Mouse (Mus musculus): ENCODE measurements at regions not wholly inside any gene's neighbourhood (a gene's known extent, or its start where the extent isn't known, plus 50 kb on each side); places are given as distances from the start of the nearest gene placed in this dataset.

GRCm38 (mm10) chr7:133232889-133233441 lies 108.8 kb upstream of the Ctbp2 start:
- DNase-seq (ENCODE audit: low spot score in 2 of 2) = no peak

GRCm38 (mm10) chr7:133230806-133231205 lies 106.7 kb upstream of the Ctbp2 start:
- DNase-seq (ENCODE audit: low spot score in 2 of 2) = no peak

- DNase-seq (ENCODE audit: low spot score in 2 of 2) = no peak
Observed at GRCm38 (mm10) chr7:133223948-133224652, 99.9 kb upstream of the Ctbp2 start.

GRCm38 (mm10) chr7:133212328-133212727 lies 88.2 kb upstream of the Ctbp2 start:
- DNase-seq (ENCODE audit: low spot score in 2 of 2) = no peak

DNA sequence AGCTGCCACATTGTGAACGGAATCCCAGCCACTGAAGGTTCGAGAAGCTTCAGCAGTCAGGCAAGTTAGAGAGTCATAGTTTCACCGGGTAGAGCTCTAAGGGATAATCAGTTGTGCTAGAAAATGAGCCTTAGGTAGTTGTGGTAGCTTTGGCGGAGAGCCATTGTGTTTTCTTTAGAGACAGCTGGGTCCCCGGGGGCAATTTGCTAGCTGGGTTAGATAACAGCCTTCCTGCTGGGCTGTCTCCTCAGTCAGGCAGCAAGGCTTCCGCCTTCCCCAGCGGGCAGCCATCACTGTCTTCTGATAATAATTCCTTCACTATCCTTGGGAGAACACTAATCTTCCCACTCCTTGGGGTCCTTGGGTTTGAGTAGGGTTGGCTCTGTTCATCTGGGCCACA lies 81.5 kb upstream of the Ctbp2 start:
- no peak for DNase-seq (ENCODE audit: low spot score in 2 of 2)

DNA sequence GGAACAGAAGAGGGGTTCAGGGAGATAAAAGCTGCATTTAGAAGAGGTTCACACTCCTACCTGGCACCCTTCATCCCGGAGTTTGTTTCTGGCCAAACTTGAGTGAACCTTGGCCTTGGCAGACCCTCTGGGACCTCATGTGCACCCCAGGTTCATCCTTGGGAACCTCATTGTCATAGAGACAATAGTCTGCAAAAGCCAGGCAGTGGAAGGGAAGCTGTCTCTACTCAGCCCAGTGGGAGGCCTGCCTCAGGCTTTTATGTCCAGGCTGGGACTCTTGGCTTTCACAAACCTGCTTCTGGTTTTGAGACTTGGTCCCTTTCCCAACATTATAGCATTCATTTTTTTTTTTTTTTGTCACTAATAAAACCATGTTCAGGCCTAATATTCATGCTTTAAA lies 80.3 kb upstream of the Ctbp2 start:
- no peak for DNase-seq (ENCODE audit: low spot score in 2 of 2)

DNA sequence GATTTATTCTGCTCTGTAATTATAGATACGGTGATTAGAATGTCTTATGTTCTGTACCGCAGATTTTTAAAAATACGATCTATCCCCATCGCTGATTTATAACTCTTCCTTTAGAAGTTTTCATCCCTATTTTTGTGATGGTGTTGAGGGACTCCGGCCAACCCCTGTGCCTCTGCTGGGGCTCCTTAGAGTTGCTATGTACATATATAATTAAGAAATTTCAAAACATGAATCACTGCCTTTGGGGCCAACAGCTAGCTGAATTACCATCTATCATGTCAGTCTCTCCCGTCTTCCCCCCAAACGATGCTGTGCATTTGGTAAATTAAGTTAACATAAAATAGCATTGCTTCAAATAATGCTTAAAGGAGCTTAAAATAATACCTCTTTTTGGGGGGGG lies 79.8 kb upstream of the Ctbp2 start:
- DNase-seq (ENCODE audit: low spot score in 2 of 2) = no peak

- DNase-seq (ENCODE audit: low spot score in 2 of 2) = no peak
Observed at GRCm38 (mm10) chr7:133202092-133202880, 78.1 kb upstream of the Ctbp2 start.

DNA sequence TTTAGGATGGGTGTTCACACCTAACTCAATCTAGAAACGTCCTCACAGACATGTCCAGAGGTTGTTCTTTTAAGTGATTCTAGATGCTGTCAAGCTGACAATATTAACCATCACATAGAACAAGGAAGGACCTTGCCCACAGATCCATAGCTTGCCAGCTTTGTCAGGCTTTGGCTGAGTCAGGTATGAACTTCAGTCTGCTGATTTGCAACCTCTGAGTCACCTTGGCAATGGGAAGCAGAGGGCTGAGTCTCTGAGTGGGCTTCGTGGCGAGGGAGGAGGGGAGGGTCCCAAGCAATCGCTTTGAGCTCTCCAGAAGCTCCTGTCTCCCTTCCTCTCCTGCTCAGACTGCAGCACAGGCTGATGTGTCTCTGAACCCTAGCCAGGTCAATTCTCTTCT lies 74.9 kb upstream of the Ctbp2 start:
- DNase-seq (ENCODE audit: low spot score in 2 of 2) = no peak

DNA sequence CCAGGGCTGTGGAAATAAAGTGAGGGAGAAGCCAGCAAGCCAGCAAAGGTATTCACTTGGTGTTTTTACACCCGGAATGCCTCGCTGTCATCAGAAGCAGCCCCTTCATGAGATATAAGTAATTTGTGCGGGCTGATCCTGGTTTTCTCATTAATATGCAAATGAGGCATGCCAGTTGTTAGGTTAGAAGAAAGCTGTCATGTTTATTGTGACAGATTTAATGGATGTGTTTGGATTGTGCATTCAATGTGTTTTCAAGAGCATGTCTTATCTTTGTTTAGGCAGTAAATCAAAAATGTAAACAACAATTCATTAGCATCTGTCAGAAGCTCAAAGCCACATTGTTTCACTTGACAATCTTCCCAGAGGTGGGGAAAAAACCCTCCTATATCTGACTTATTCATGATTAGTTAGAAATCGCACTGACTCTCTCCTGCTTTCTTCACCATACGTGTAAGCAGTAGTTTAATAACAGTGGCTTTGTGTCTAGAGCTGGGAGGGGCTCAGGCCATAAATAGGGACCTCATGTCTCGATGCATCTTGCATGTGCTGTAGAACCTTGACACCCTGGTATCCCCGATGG lies 65.8 kb upstream of the Ctbp2 start:
- no peak for DNase-seq (ENCODE audit: low spot score in 2 of 2)

GRCm38 (mm10) chr7:133185931-133186601 lies 61.9 kb upstream of the Ctbp2 start:
- DNase-seq (ENCODE audit: low spot score in 2 of 2) = no peak

- DNase-seq (ENCODE audit: low spot score in 2 of 2) = no peak
Observed at GRCm38 (mm10) chr7:133184905-133185594, 60.9 kb upstream of the Ctbp2 start.

DNA sequence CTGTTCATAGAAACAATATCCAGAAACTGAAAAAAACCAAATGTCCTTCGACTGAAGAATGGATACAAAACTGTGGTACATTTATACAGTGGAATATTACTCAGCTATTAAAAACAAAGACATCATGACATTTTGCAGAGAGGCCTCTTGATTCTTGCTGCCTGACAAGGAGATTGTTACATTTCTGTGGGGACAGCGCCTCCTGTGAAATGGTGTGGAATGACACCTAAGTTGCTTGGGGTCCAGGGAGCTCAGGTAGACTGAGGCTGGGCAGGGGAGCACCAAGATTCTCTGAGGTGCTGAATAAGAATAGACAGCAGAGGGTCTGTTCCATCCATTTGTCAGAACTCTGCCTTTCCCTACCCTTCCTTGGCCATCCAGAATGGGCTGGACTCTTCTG lies 57.2 kb upstream of the Ctbp2 start:
- DNase-seq (ENCODE audit: low spot score in 2 of 2) = no peak

GRCm38 (mm10) chr7:133177179-133177575 lies 53.0 kb upstream of the Ctbp2 start:
- no peak for DNase-seq (ENCODE audit: low spot score in 2 of 2)

DNA sequence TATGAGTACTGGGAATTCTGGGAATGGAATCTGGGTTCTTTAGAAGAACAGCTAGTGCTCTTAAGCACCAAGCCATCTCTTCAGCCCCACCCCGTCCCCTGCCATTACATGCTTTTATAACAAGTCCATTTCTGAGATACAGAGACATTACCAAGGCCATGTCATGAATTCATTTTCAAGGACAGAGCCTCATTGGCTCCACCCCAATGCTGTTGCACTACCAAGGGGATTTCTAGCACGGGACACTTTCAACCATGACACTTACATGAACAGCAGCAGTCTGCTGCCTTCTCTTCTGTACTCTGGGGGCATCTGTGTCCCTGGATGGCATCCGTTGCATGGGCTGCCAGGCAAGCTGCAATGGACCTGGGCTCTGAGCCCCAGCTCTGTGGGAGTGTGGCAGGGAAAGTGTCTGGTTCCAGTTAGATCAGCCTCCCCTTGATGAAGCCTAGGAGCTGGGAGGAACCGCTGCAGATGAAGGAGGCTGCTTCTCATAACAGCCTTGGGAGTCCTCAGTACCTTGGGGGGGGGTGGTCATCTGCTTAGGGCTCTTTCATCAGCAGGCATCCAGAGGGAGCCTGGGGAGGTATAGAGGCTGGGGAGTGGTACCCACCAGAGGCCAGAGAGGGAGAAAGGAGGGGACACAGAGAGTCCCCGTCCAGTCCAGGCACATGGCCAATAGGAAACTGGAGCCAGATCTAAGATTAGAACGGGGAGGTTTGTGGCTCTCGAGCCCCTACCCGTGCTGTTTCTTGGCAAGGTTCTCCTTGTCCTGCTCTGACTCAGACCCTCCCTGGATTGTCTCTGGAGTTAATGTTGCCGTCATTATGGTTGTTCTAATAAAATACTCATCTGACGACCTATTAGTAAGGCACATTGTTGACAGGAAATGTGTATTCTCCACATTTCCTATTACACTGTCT lies 52.4 kb upstream of the Ctbp2 start:
- DNase-seq (ENCODE audit: low spot score in 2 of 2) = no peak

Data from frontal cortex, postnatal 25 days (tissue).